Mouse (Mus musculus) heart, adult 2 months (tissue): Measurements from ENCODE around the gene Tprn. TPM values are rescaled to one million over a fixed set of nuclear protein-coding genes. Genes with fewer than 3 reads are reported as not detected.
A peak's percentile ranks its signal among the peaks of the same experiment; 100 is the strongest.

Experiments
- DNase-seq, 2 experiments: peaks; one replicate each; pipeline ENCODE4 v3.0.0; 2021
- H3K27ac ChIP-seq: fragments of 200-600 bp; 2 replicates; pipeline ENCODE4 v1.8.1; 2022
- H3K27me3 ChIP-seq: fragments of 200-500 bp; 2 replicates; pipeline ENCODE4 v1.6.1; 2012; ENCODE audit warnings: mild to moderate bottlenecking, low read length, inconsistent platforms, mixed read lengths; ENCODE audit not compliant: control insufficient read depth, insufficient read depth
- H3K36me3 ChIP-seq: fragments of 200-500 bp; 2 replicates; pipeline ENCODE4 v1.6.1; 2012; ENCODE audit warnings: low read length, inconsistent platforms; ENCODE audit not compliant: control insufficient read depth, insufficient read depth
- H3K4me1 ChIP-seq: fragments of 200-500 bp; 2 replicates; pipeline ENCODE4 v1.6.1; 2011; ENCODE audit warnings: low read length; ENCODE audit not compliant: control insufficient read depth, insufficient read depth
- H3K4me3 ChIP-seq: fragments of 200-600 bp; 2 replicates; pipeline ENCODE4 v1.8.1; 2022
- H3K79me2 ChIP-seq: fragments of 200-500 bp; replicated peaks from 2 replicates; pipeline ENCODE4 v1.6.1; 2012; ENCODE audit warnings: mild to moderate bottlenecking, inconsistent platforms, low read length, moderate library complexity, mixed read lengths; ENCODE audit not compliant: control insufficient read depth, insufficient read depth
- H3K9ac ChIP-seq: fragments of 200-500 bp; 2 replicates; pipeline ENCODE4 v1.6.1; 2012; ENCODE audit warnings: low read depth, mild to moderate bottlenecking, control low read depth, inconsistent platforms, low read length, mixed read lengths
- CTCF ChIP-seq: fragments of 200-600 bp; IDR thresholded peaks from 2 replicates; pipeline ENCODE4 v1.8.1; 2022; ENCODE audit warnings: antibody characterized with exemption, mild to moderate bottlenecking, moderate library complexity
- EP300 ChIP-seq: fragments of 200-500 bp; IDR thresholded peaks from 2 replicates; pipeline ENCODE4 v1.6.1; 2011; ENCODE audit warnings: low read depth, low read length, control low read depth; ENCODE audit not compliant: insufficient read depth
- POLR2A ChIP-seq: fragments of 200-500 bp; IDR thresholded peaks from 2 replicates; pipeline ENCODE4 v1.6.1; 2011; ENCODE audit warnings: mild to moderate bottlenecking, low read depth, low read length, control low read depth; ENCODE audit not compliant: insufficient read depth
- WGBS: fragments of 180-500 bp; shearing (Covaris S2); methylation state at CpG from one replicate; pipeline ENCODE4 v1.1.7; 2018; 5-methylcytosine and 5-hydroxymethylcytosine counted together
- intact Hi-C: fragments of 180-260 bp; cut with DNase I; formaldehyde crosslinking; loops from one replicate; pipeline ENCODE4 v1.15.1; 2025
- polyA plus RNA-seq: library from polyadenylated mRNA; depleted of rRNA; stranded (reverse); fragments of >200 nt; gene quantifications from 2 replicates; pipeline ENCODE4 v1.2.3, GENCODE M21; 2012
- total RNA-seq, 2 experiments: library from RNA; stranded (reverse); gene quantifications; 2 replicates each; pipeline ENCODE4 v1.2.3; 2021

Gene Tprn
- total and polyA plus RNA-seq, 3 experiments, result 5.9 to 9.9 (median 6.7) TPM

- no peak for DNase-seq
- Histone ChIP-seq H3K4me1 (no peaks in the 10 kb centered on the region), H3K27me3 (peaks cover 8% of the 10 kb centered on the region), H3K27ac (no peak overlapping the region), H3K9ac (no peak overlapping the region), H3K36me3 (no peaks in the 10 kb centered on the region), H3K79me2 (no peaks in the 10 kb centered on the region), H3K4me3 (0 out of 2 replicates have a peak overlapping the region, but pooled peaks have one; percentile 23)
- 2% methylated on average over 41 of the region's 45 CpGs for whole genome bisulfite sequencing
- intact Hi-C loops, result no loop called here
- TF ChIP-seq POLR2A, result no peak
- TF ChIP-seq CTCF, result no peak
- no peak for TF ChIP-seq EP300
Observed at GRCm38 (mm10) chr2:25304657-25305541, 42.5 kb downstream of the Tprn start.

- WGBS, result 50% methylated on average over 14 of the region's 14 CpGs
- H3K27ac ChIP-seq, result no peak overlapping the region
- no peak overlapping the region for H3K9ac ChIP-seq
- H3K36me3 ChIP-seq, result no peaks in the 10 kb centered on the region
- no peak overlapping the region for H3K4me3 ChIP-seq
- DNase-seq, result no peak
- H3K27me3 ChIP-seq, result peaks cover 8% of the 10 kb centered on the region
- intact Hi-C loops, result no loop called here
- H3K79me2 ChIP-seq, result no peaks in the 10 kb centered on the region
- no peaks in the 10 kb centered on the region for H3K4me1 ChIP-seq
- TF ChIP-seq CTCF (no peak), POLR2A (no peak), EP300 (no peak)
Observed at GRCm38 (mm10) chr2:25305587-25306359, 43.4 kb downstream of the Tprn start.

GRCm38 (mm10) chr2:25310180-25310579, 47.8 kb downstream of the Tprn start:
- H3K9ac ChIP-seq, result no peak overlapping the region
- WGBS, result 54% methylated on average over 10 of the region's 10 CpGs
- no peak overlapping the region for H3K4me3 ChIP-seq
- H3K4me1 ChIP-seq, result no peaks in the 10 kb centered on the region
- peaks cover 10% of the 10 kb centered on the region for H3K27me3 ChIP-seq
- no peaks in the 10 kb centered on the region for H3K79me2 ChIP-seq
- DNase-seq, result no peak
- H3K27ac ChIP-seq, result no peak overlapping the region
- TF ChIP-seq CTCF (no peak), EP300 (no peak), POLR2A (no peak)
- intact Hi-C loops, result no loop called here
- H3K36me3 ChIP-seq, result no peaks in the 10 kb centered on the region

GRCm38 (mm10) chr2:25310969-25311368, 48.6 kb downstream of the Tprn start:
- Histone ChIP-seq H3K4me1 (no peaks in the 10 kb centered on the region), H3K9ac (0 out of 2 replicates have a peak overlapping the region, but pooled peaks have one; percentile 17), H3K27me3 (peaks cover 8% of the 10 kb centered on the region), H3K79me2 (no peaks in the 10 kb centered on the region), H3K4me3 (no peak overlapping the region), H3K36me3 (no peaks in the 10 kb centered on the region), H3K27ac (no peak overlapping the region)
- intact Hi-C loops, result no loop called here
- 4% methylated on average over 21 of the region's 22 CpGs for WGBS
- TF ChIP-seq POLR2A, result no peak
- TF ChIP-seq EP300, result no peak
- TF ChIP-seq CTCF, result no peak
- no peak for DNase-seq

GRCm38 (mm10) chr2:25311491-25311891, 49.1 kb downstream of the Tprn start:
- H3K27me3 ChIP-seq, result peaks cover 8% of the 10 kb centered on the region
- WGBS, result 6% methylated on average over 11 of the region's 11 CpGs
- no peak overlapping the region for H3K9ac ChIP-seq
- DNase-seq, result no peak
- H3K4me3 ChIP-seq, result no peak overlapping the region
- no peaks in the 10 kb centered on the region for H3K4me1 ChIP-seq
- H3K27ac ChIP-seq, result no peak overlapping the region
- TF ChIP-seq POLR2A (no peak), EP300 (no peak), CTCF (no peak)
- H3K79me2 ChIP-seq, result no peaks in the 10 kb centered on the region
- intact Hi-C loops, result no loop called here
- H3K36me3 ChIP-seq, result no peaks in the 10 kb centered on the region
